Mouse (Mus musculus) embryonic fibroblast, embryonic 13.5 days (primary cell): Measurements from ENCODE around the gene Mamstr.

Source experiments
- CTCF ChIP-seq: IDR thresholded peaks from 2 replicates; pipeline ENCODE4 v1.5.1; 2011; ENCODE audit warnings: mild to moderate bottlenecking, control low read depth, low read length, moderate library complexity, borderline replicate concordance; ENCODE audit not compliant: insufficient read depth
- POLR2A ChIP-seq: IDR thresholded peaks from 2 replicates; pipeline ENCODE4 v1.6.1; 2011; ENCODE audit warnings: low read depth, mild to moderate bottlenecking, control low read depth, low read length, moderate library complexity

- TF ChIP-seq POLR2A (no peak), CTCF (no peak)
These were observed 12.5 kb upstream of the Mamstr start, which contains the start of gene Rasip1 for GRCm38 (mm10) chr7:45627261-45627660.
